In the genomic region with DNA sequence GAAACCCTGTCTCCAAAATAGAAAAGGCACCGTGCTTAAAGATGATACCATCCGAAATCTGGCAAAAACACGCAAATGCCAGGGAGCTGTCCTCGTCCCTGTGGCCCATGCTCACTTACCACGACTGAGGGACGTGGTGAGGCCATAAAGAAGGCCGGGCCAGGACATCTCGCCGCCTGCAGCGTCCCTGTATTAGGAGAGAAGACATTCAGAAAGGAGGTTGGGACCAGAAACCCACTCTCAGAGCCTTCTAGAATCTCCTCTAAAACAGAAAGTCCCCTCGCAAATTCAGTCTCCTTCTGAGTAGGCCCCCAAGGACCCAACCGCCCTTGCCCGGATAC, we compare ENCODE assay signal across 8 mouse cellular contexts. TPM values are rescaled to one million over a fixed set of nuclear protein-coding genes. Genes with fewer than 3 reads are reported as not detected.
DNase-seq lines count a peak whose midpoint lies in the region; ATAC-seq and TF ChIP-seq lines count a peak whose summit lies in the region.

No protein-coding gene starts in this region.

- H3K4me1 ChIP-seq in kidney, adult 2 months (ENCODE audit: control insufficient read depth, insufficient read depth, low read length), result peaks cover 8% of the 10 kb centered on the region
- H3K4me1 ChIP-seq in hindbrain, embryonic 12.5 days, result peaks cover 13% of the 10 kb centered on the region
- H3K4me1 ChIP-seq in midbrain, embryonic 10.5 days, result peaks cover 19% of the 10 kb centered on the region

- peak overlapping the region; percentile 56 for H3K27ac ChIP-seq in kidney, adult 2 months (ENCODE audit: insufficient read depth, low read depth, low read length)
- H3K27ac ChIP-seq in hindbrain, embryonic 12.5 days, result peak overlapping the region; percentile 26; the same call in 1 of the 2 replicates
- peak overlapping the region; percentile 93 for H3K27ac ChIP-seq in midbrain, embryonic 10.5 days (replicated peaks)

- peak overlapping the region; percentile 86 for H3K9ac ChIP-seq in hindbrain, embryonic 12.5 days

- no peaks in the 10 kb centered on the region for H3K9me3 ChIP-seq in hindbrain, embryonic 12.5 days (replicated peaks)
- H3K9me3 ChIP-seq in midbrain, embryonic 10.5 days (replicated peaks), result no peaks in the 10 kb centered on the region

- WGBS in kidney, adult 2 months, result 1% methylated on average over 13 of the region's 13 CpGs
- WGBS in hindbrain, embryonic 12.5 days, result 1% methylated on average over 13 of the region's 13 CpGs
- WGBS in midbrain, embryonic 10.5 days, result 2% methylated on average over 13 of the region's 13 CpGs

- H3K4me3 ChIP-seq in kidney, adult 2 months (ENCODE audit: insufficient read depth, low read depth, low read length), result peak overlapping the region; percentile 88
- H3K4me3 ChIP-seq in hindbrain, embryonic 12.5 days, result peak overlapping the region; percentile 56
- H3K4me3 ChIP-seq in midbrain, embryonic 10.5 days, result peak overlapping the region; percentile 81

- DNase-seq in kidney, adult 2 months, result no peak
- no peak for DNase-seq in kidney, postnatal 14 days
- DNase-seq in brain, adult 2 months (ENCODE audit: low read depth, low spot score), result peak; percentile 9
- no peak for DNase-seq in midbrain, embryonic 10.5 days (ENCODE audit: low spot score)
- no peak for DNase-seq in layer of hippocampus, postnatal 25 days (ENCODE audit: extremely low spot score in 1 of 2, low spot score in 1 of 2)
- no peak for DNase-seq in layer of hippocampus, adult 11-12 months (ENCODE audit: low spot score)

- no peak for TF ChIP-seq CTCF in kidney, adult 2 months (conservative IDR thresholded peaks at IDR 0.05; ENCODE audit: insufficient read depth, insufficient read length, low read depth, low read length)

- TF ChIP-seq POLR2A in kidney, adult 2 months (IDR thresholded peaks at IDR 0.05; ENCODE audit: low read depth, low read length), result no peak

- ATAC-seq in hindbrain, embryonic 12.5 days (ENCODE audit: low FRiP score), result peak; percentile 36
- no peak for ATAC-seq in monocyte, adult 5-6 weeks (replicated peaks; ENCODE audit: insufficient number of reproducible peaks, low FRiP score, low TSS enrichment, poor library complexity, severe bottlenecking)

- no peaks in the 10 kb centered on the region for H3K36me3 ChIP-seq in kidney, adult 2 months (ENCODE audit: control insufficient read depth, insufficient read depth, low read length)
- H3K36me3 ChIP-seq in hindbrain, embryonic 12.5 days, result peaks cover 46% of the 10 kb centered on the region
- peaks cover 62% of the 10 kb centered on the region for H3K36me3 ChIP-seq in midbrain, embryonic 10.5 days

- peak overlapping the region; percentile 91 for H3K4me2 ChIP-seq in hindbrain, embryonic 12.5 days (replicated peaks)

- H3K27me3 ChIP-seq in kidney, adult 2 months (replicated peaks; ENCODE audit: control insufficient read depth, insufficient read depth, low read length), result no peaks in the 10 kb centered on the region
- no peaks in the 10 kb centered on the region for H3K27me3 ChIP-seq in hindbrain, embryonic 12.5 days
- H3K27me3 ChIP-seq in midbrain, embryonic 10.5 days (ENCODE audit: low read depth, poor library complexity, severe bottlenecking), result no peaks in the 10 kb centered on the region

RNA-seq across cellular contexts. Expression of a gene that starts 0.3 kb away (rescaled TPM):
- 79.8 and 96.7 TPM in 2 replicates for polyA plus RNA-seq in kidney, adult 2 months (2012; rRNA removed)
- 107 and 116 TPM in 2 replicates for polyA plus RNA-seq in hindbrain, embryonic 12.5 days (2016; fragmentation: Nextera tagmentation; extraction: Ambion mirVana)
- polyA plus RNA-seq in midbrain, embryonic 10.5 days (2016; fragmentation: Nextera tagmentation; extraction: Ambion mirVana), result 139 and 147 TPM in 2 replicates
- total RNA-seq in monocyte, adult 5-6 weeks (2017), result 31.4 to 44.6 TPM (median 33.7 TPM) in 3 replicates
- 10 to 100 TPM; 62.4 to 70.0 TPM for total RNA-seq in layer of hippocampus, postnatal 25 days (2021)

RNA-seq across cellular contexts. Expression of a gene that starts 0.5 kb away (rescaled TPM):
- polyA plus RNA-seq in kidney, adult 2 months (2012; rRNA removed), result 19.4 and 22.9 TPM in 2 replicates
- polyA plus RNA-seq in hindbrain, embryonic 12.5 days (2016; fragmentation: Nextera tagmentation; extraction: Ambion mirVana), result 25.7 and 28.0 TPM in 2 replicates
- polyA plus RNA-seq in midbrain, embryonic 10.5 days (2016; fragmentation: Nextera tagmentation; extraction: Ambion mirVana), result 39.9 and 41.8 TPM in 2 replicates
- 2.7 to 8.8 TPM (median 3.8 TPM) in 3 replicates for total RNA-seq in monocyte, adult 5-6 weeks (2017)
- 10 to 100 TPM; 12.4 to 15.6 TPM for total RNA-seq in layer of hippocampus, postnatal 25 days (2021)

RNA-seq across cellular contexts. Expression of a gene that starts 14.6 kb away (rescaled TPM):
- not detected in 2 replicates for polyA plus RNA-seq in kidney, adult 2 months (2012; rRNA removed)
- polyA plus RNA-seq in hindbrain, embryonic 12.5 days (2016; fragmentation: Nextera tagmentation; extraction: Ambion mirVana), result 3.2 and 4.0 TPM in 2 replicates
- 0.20 TPM in 1 of 2 replicates, not detected in the other for polyA plus RNA-seq in midbrain, embryonic 10.5 days (2016; fragmentation: Nextera tagmentation; extraction: Ambion mirVana)
- not detected in 3 replicates for total RNA-seq in monocyte, adult 5-6 weeks (2017)
- under 1 TPM; 0.42 to 0.47 TPM for total RNA-seq in layer of hippocampus, postnatal 25 days (2021)

RNA-seq across cellular contexts. Expression of a gene that starts 24.7 kb away (rescaled TPM):
- 1.1 and 1.3 TPM in 2 replicates for polyA plus RNA-seq in kidney, adult 2 months (2012; rRNA removed)
- polyA plus RNA-seq in hindbrain, embryonic 12.5 days (2016; fragmentation: Nextera tagmentation; extraction: Ambion mirVana), result 8.5 and 11.1 TPM in 2 replicates
- polyA plus RNA-seq in midbrain, embryonic 10.5 days (2016; fragmentation: Nextera tagmentation; extraction: Ambion mirVana), result 9.0 and 9.5 TPM in 2 replicates
- total RNA-seq in monocyte, adult 5-6 weeks (2017), result 4.9 TPM in 1 of 3 replicates, not detected in the others
- total RNA-seq in layer of hippocampus, postnatal 25 days (2021), result 1 to 10 TPM; 1.1 to 2.2 TPM

RNA-seq across cellular contexts. Expression of a gene that starts 25.2 kb away (rescaled TPM):
- polyA plus RNA-seq in kidney, adult 2 months (2012; rRNA removed), result 99.8 and 103 TPM in 2 replicates
- 90.1 and 90.4 TPM in 2 replicates for polyA plus RNA-seq in hindbrain, embryonic 12.5 days (2016; fragmentation: Nextera tagmentation; extraction: Ambion mirVana)
- 62.7 and 71.6 TPM in 2 replicates for polyA plus RNA-seq in midbrain, embryonic 10.5 days (2016; fragmentation: Nextera tagmentation; extraction: Ambion mirVana)
- 32.9 to 55.7 TPM (median 54.2 TPM) in 3 replicates for total RNA-seq in monocyte, adult 5-6 weeks (2017)
- total RNA-seq in layer of hippocampus, postnatal 25 days (2021), result 100 to 1,000 TPM; 218 to 227 TPM

Comparison
In these comparisons a context has a peak if more than half of its experiments do, and no peak if none do; other contexts are left out.
1. H3K27ac ChIP-seq: peak in every context shown above with its lines; median percentile 93 in midbrain, embryonic 10.5 days; 56 in kidney, adult 2 months; 26 in hindbrain, embryonic 12.5 days.